Mouse (Mus musculus) heart, postnatal 14 days (tissue): ENCODE measurements at regions not wholly inside any gene's neighbourhood (a gene's known extent, or its start where the extent isn't known, plus 50 kb on each side); places are given as distances from the start of the nearest gene placed in this dataset.
A peak's percentile ranks its signal among the peaks of the same experiment; 100 is the strongest.

ENCODE experiments used
- DNase-seq, 2 experiments: peaks; one replicate each; pipeline ENCODE4 v3.0.0; 2021 to 2022
- intact Hi-C: fragments of 180-260 bp; cut with DNase I; formaldehyde crosslinking; loops from one replicate; pipeline ENCODE4 v1.15.1; 2025

DNA sequence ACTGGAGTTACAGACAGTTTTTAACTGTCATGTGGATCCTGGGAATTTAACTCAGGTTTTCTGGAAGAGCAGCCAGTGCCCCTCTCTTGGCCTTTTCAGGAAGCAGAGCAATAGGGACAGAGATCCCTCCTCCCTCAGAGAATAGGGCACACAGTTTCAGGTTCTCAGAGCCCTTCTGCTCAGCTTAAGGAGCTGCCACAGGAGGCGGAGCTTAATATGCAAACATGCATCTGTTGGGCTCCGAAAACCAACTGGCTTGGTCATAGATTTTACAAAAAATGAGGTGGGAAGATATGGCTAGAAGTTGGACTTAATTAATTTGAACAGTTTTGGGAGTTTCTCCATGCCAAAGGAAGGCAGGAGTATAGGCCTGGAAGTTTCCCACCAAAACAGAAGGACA is 61.9 kb upstream of the Znrf2 start:
- DNase-seq: no peak
- intact Hi-C loops: loop anchor here (5.0 kb wide), 1 partner anchor 37 kb away; no protein-coding TSS in a partner anchor

GRCm38 (mm10) chr6:54757511-54757911 is 59.2 kb upstream of the Znrf2 start:
- DNase-seq: no peak
- intact Hi-C loops: no loop called here

DNA sequence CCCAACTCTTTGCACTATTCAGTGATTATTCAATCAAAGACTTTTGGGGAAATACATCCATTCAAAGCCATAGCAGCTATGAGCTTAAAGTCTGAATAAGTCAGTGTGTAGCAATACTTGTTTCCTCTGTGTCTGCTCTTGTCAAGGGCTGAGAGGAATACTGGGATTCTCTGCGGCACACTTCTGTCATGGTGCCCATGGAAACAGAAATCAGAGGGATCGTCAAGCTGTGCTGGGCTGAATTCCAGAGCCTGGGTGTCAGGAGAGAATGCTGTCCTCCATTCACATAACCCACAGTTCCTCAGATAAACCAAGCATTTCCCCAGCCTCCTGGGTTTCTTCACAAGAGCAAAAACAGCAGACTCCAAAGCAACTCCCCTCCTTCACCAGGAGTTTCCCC is 58.6 kb upstream of the Znrf2 start:
- peak; percentile 17 to 34 for DNase-seq
- intact Hi-C loops: no loop called here

- intact Hi-C loops: no loop called here
- no peak for DNase-seq
Measured at GRCm38 (mm10) chr6:54759263-54759662, 57.5 kb upstream of the Znrf2 start.

DNA sequence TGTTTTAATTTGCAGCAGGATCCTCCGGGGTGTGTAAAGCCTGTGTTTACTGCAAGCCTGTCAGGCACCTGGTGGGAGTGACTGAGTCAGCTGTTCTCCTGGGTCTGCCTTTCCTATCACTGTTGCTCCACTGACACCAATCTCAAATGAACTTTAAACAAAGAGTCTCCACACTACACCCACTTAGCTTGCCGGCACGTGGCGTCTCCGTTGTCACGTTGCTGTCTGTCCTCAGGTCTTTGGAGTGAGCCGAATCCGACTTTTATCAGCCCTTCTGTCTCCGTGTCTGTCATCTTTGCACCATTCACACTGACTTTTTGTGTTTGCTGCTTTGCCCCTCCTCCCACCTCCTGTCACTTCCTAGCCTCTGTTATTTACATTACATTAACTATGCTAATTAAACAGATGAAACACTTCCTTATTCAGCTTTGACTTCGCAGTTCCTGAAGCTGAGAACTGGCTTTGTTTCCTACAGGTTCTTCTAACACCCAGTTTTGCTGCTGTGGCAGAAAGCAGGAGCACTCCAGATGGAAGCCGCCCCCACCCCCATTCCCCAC is 56.7 kb upstream of the Znrf2 start:
- DNase-seq: no peak
- intact Hi-C loops: no loop called here

GRCm38 (mm10) chr6:54760541-54760940 is 56.2 kb upstream of the Znrf2 start:
- intact Hi-C loops: no loop called here

DNA sequence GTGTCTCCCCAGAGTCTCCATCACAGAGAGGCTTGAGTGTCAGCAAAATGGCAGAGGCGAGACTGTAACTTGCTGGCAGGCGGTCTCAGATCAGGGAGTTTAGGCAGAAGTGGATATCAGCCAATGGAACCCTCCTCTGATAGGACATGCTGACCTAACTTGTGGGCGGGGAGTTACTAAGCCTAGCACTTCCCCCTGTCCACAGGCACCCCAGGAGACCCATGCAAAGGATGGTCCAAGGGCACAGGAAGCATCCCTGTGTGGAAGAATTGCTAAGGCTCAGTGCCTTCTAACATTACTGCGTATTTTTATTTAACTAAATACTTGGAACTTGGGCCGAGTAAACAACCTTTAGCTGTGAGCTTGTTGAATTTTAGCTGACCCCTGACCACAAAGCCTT is 54.7 kb upstream of the Znrf2 start:
- intact Hi-C loops: no loop called here
- no peak for DNase-seq

More at GRCm38 (mm10) chr6:54760541-54760940, 56.2 kb upstream of the Znrf2 start:
- no peak for DNase-seq

DNA sequence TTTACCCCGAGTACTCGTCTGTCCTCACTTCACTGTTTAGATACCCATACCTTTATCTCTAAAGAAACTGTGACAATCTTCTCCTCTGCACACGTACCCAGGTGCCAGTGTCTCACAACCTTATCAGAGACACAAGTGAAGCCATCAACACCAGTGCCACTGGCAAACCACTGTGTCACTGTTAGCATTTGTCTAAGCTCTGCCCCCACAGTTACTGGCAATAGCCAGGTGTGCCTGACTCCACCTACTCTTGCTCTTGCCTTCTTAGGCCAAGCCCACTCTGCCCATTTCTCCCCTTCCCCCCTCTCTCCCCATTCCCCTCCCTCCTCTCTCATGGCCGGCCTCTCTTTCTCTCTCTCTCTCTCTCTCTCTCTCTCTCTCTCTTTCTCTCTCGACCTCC is 54.2 kb upstream of the Znrf2 start:
- intact Hi-C loops: no loop called here
- no peak for DNase-seq

GRCm38 (mm10) chr6:54763669-54764068 is 53.0 kb upstream of the Znrf2 start:
- intact Hi-C loops: no loop called here
- no peak for DNase-seq

DNA sequence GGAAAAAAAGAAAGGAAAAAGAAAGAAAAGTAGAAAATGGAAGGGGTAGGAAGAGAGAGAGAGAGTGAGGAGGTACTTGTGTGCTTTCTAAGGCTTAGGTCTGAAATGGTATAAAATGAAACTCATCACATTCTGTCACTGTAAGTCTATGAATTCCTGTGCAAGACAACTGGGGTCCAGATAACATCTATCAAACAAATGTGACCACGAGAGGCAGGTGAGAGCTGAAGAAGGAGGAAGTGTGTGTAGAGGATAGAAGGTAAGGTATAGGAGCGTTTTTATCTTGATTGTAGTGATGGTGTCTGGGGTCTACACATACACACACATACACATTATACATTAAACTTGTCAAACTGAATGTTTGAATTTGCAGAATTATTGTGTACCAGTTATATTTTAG is 51.0 kb upstream of the Znrf2 start:
- DNase-seq: no peak
- intact Hi-C loops: no loop called here

DNA sequence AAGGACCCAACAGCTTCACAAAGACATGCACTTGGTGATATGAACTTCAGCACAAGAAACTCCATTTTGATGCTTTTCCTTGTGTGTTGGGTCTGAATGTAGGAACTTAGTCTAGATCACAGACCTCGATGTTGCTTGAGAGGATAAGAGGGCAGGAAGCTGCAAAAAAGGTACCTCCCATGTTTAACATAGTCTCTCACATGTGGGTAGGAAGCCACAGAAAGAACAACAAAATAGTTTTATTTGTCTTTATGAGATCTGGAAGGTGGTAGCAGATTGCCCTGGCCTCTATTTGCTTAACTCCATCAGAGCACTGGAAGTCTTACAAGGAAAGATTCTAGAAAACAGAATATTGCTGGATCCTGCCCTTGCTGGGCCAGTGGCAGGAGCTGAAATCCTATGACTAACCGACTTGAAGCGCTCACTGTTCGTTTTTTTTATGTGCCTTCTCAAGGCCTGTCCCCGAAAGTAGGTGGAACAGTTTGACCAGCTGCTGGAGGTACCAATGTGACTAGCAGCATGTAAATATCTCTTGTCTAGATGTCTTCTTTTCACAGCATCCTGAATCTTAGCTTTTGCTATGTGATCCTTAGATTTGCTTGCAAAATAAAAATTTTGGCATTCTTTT is 50.1 kb upstream of the Znrf2 start:
- no peak for DNase-seq
- intact Hi-C loops: no loop called here
